8 mouse cellular contexts compared by ENCODE assay signal in the genomic region with DNA sequence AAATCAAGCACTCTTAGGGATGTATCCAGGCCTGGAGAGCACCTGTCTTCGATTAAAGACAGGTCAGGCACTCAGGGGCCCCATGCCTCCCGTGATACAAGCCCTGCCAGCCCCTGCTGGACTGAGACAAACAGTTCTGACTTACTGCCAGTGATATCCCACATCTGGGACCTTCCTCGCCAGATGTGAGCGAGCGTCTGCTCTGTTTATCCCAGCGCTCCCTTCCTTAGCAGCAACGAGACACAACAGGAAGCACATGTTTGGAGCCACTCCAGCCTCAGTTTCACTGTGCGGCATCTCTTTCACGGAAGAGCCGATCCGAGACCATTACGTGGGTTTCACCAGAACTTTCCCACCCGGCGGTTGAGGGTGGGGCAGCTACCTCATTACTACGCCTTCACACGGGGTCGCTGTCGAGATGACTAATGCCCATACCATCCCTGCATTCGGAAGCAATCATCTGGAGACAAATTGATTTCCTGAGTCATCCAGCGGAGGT. TPM values are rescaled to one million over a fixed set of nuclear protein-coding genes. Genes with fewer than 3 reads are reported as not detected.
A peak's percentile ranks its signal among the peaks of the same experiment; 100 is the strongest.
DNase-seq lines count a peak whose midpoint lies in the region; ATAC-seq and TF ChIP-seq lines count a peak whose summit lies in the region.

No protein-coding gene starts in this region.

- H3K4me2 ChIP-seq in forebrain, embryonic 16.5 days (ENCODE audit: low read length): peak overlapping the region; percentile 26
- peak overlapping the region; percentile 52 for H3K4me2 ChIP-seq in liver, embryonic 11.5 days
- H3K4me2 ChIP-seq in neural tube, embryonic 12.5 days (replicated peaks): peak overlapping the region; percentile 45

- H3K9ac ChIP-seq in forebrain, embryonic 16.5 days (replicated peaks; ENCODE audit: low read depth, low read length): no peak overlapping the region
- H3K9ac ChIP-seq in liver, embryonic 11.5 days (ENCODE audit: low read depth, low read length): no peak overlapping the region
- no peak overlapping the region for H3K9ac ChIP-seq in neural tube, embryonic 12.5 days

- no peaks in the 10 kb centered on the region for H3K27me3 ChIP-seq in forebrain, embryonic 16.5 days (replicated peaks; ENCODE audit: control insufficient read depth, insufficient read depth, low read length)
- peaks cover 9% of the 10 kb centered on the region for H3K27me3 ChIP-seq in liver, embryonic 11.5 days (replicated peaks; ENCODE audit: control insufficient read depth, insufficient read depth, low read length)
- H3K27me3 ChIP-seq in neural tube, embryonic 12.5 days (replicated peaks): no peaks in the 10 kb centered on the region

- H3K27ac ChIP-seq in layer of hippocampus, adult 2 months: no peak overlapping the region
- no peak overlapping the region for H3K27ac ChIP-seq in forebrain, embryonic 16.5 days (ENCODE audit: low read length)
- no peak overlapping the region for H3K27ac ChIP-seq in liver, embryonic 11.5 days (ENCODE audit: low read depth, low read length)
- no peak overlapping the region for H3K27ac ChIP-seq in neural tube, embryonic 12.5 days

- peak; percentile 28; the same call in 1 of the 2 replicates for ATAC-seq in forebrain, embryonic 16.5 days
- peak; percentile 22 to 26; a peak in 2 of 4 replicates for ATAC-seq in hematopoietic stem cell, adult 5-6 weeks (replicated peaks in 1 of 2; ENCODE audit: insufficient read depth in 1 of 2, low FRiP score in 2 of 2, low TSS enrichment in 1 of 2, low read depth in 1 of 2, poor library complexity in 2 of 2, severe bottlenecking in 2 of 2)
- no peak for ATAC-seq in liver, embryonic 11.5 days (replicated peaks; ENCODE audit: low FRiP score)
- peak; percentile 23; the same call in 1 of the 2 replicates for ATAC-seq in neural tube, embryonic 12.5 days (ENCODE audit: low FRiP score, low read depth)

- no peak for DNase-seq in layer of hippocampus, adult 2 months (ENCODE audit: low spot score in 2 of 2)
- no peak for DNase-seq in layer of hippocampus, adult 11-12 months (ENCODE audit: low spot score)
- no peak for DNase-seq in liver, embryonic 11.5 days (ENCODE audit: low spot score)
- DNase-seq in adrenal gland, postnatal 10 days: no peak
- no peak for DNase-seq in cerebellum, adult 8-10 months

- WGBS in forebrain, embryonic 16.5 days: 31% methylated on average over 20 of the region's 20 CpGs
- WGBS in liver, embryonic 11.5 days: 23% methylated on average over 20 of the region's 20 CpGs
- WGBS in neural tube, embryonic 12.5 days: 18% methylated on average over 20 of the region's 20 CpGs

- peaks cover 2% of the 10 kb centered on the region; the same call in 1 of the 2 replicates for H3K9me3 ChIP-seq in forebrain, embryonic 16.5 days (ENCODE audit: control insufficient read depth, low read length)
- no peaks in the 10 kb centered on the region for H3K9me3 ChIP-seq in liver, embryonic 11.5 days (ENCODE audit: control insufficient read depth, low read length)
- no peaks in the 10 kb centered on the region for H3K9me3 ChIP-seq in neural tube, embryonic 12.5 days

- H3K4me3 ChIP-seq in layer of hippocampus, adult 2 months: peak overlapping the region; percentile 26; the same call in 1 of the 2 replicates
- no peak overlapping the region; the same call in 1 of the 2 replicates for H3K4me3 ChIP-seq in forebrain, embryonic 16.5 days (replicated peaks; ENCODE audit: low read length)
- H3K4me3 ChIP-seq in liver, embryonic 11.5 days (ENCODE audit: low read depth, low read length): no peak overlapping the region
- no peak overlapping the region for H3K4me3 ChIP-seq in neural tube, embryonic 12.5 days

- H3K36me3 ChIP-seq in forebrain, embryonic 16.5 days (ENCODE audit: control insufficient read depth, insufficient read depth): no peaks in the 10 kb centered on the region
- H3K36me3 ChIP-seq in liver, embryonic 11.5 days (ENCODE audit: control insufficient read depth, insufficient read depth, low read length): no peaks in the 10 kb centered on the region
- no peaks in the 10 kb centered on the region for H3K36me3 ChIP-seq in neural tube, embryonic 12.5 days

- H3K4me1 ChIP-seq in forebrain, embryonic 16.5 days (replicated peaks; ENCODE audit: control insufficient read depth, insufficient read depth, low read length): peaks cover 11% of the 10 kb centered on the region; the same call in 1 of the 2 replicates
- no peaks in the 10 kb centered on the region for H3K4me1 ChIP-seq in liver, embryonic 11.5 days (replicated peaks; ENCODE audit: control insufficient read depth, insufficient read depth, low read length)
- H3K4me1 ChIP-seq in neural tube, embryonic 12.5 days: peaks cover 24% of the 10 kb centered on the region

- TF ChIP-seq CTCF in layer of hippocampus, adult 2 months (conservative IDR thresholded peaks at IDR 0.05): no peak

RNA-seq across cellular contexts. Expression of gene F2rl1, which starts 23.3 kb away (rescaled TPM):
- under 1 TPM; 0.17 to 0.18 TPM for total RNA-seq in layer of hippocampus, adult 2 months (2021)
- 0.11 TPM in 1 of 2 replicates, not detected in the other for polyA plus RNA-seq in forebrain, embryonic 16.5 days (2015; fragmentation: Nextera tagmentation; extraction: Ambion mirVana)
- not detected in 2 replicates for total RNA-seq in hematopoietic stem cell, adult 5-6 weeks (2017)
- 0.21 and 0.43 TPM in 2 replicates for polyA plus RNA-seq in liver, embryonic 11.5 days (2014; fragmentation: Nextera tagmentation; extraction: Ambion mirVana)
- 0.11 TPM in 1 of 2 replicates, not detected in the other for polyA plus RNA-seq in neural tube, embryonic 12.5 days (2016; fragmentation: Nextera tagmentation; extraction: Ambion mirVana)
- total RNA-seq in adrenal gland, postnatal 10 days (2021): under 1 TPM; 0.63 to 0.82 TPM
